Mouse (Mus musculus) CH12.LX (cell line): ENCODE results near the gene Col27a1. TPM values are rescaled to one million over a fixed set of nuclear protein-coding genes. Genes with fewer than 3 reads are reported as not detected.

Experiments
- DNase-seq: peaks from one replicate; pipeline ENCODE4 v3.0.0-alpha.2; 2013; ENCODE audit errors: extremely low read depth
- H3K27ac ChIP-seq: 2 replicates; pipeline ENCODE4 v1.5.1; 2012; ENCODE audit warnings: low read depth, mild to moderate bottlenecking, control low read depth, moderate library complexity; ENCODE audit not compliant: insufficient read depth
- H3K27me3 ChIP-seq: replicated peaks from 2 replicates; pipeline ENCODE3; 2012; ENCODE audit warnings: inconsistent platforms
- H3K36me3 ChIP-seq, 2 experiments: replicated peaks in 1 of 2; 2 replicates each; pipeline versions ENCODE3 to v1.6.1; 2012; ENCODE audit warnings: inconsistent platforms in 1 of 2, low read length in 1 of 2, mild to moderate bottlenecking in 1 of 2, mixed read lengths in 1 of 2, moderate library complexity in 1 of 2; ENCODE audit not compliant: control insufficient read depth in 1 of 2, insufficient read depth in 1 of 2
- H3K4me1 ChIP-seq, 2 experiments: 2 replicates each; pipeline ENCODE4 v1.6.1; 2012; ENCODE audit warnings: inconsistent platforms in 1 of 2, moderate library complexity in 1 of 2; ENCODE audit not compliant: insufficient read depth in 2 of 2, control insufficient read depth in 1 of 2
- H3K4me2 ChIP-seq: 2 replicates; pipeline ENCODE4 v1.6.1; 2012; ENCODE audit warnings: low read depth, mild to moderate bottlenecking, control low read depth; ENCODE audit not compliant: poor library complexity, insufficient read depth, severe bottlenecking
- H3K4me3 ChIP-seq, 3 experiments: fragments of 150-350 bp in 1 of 3; sonication (generic) in 1 of 3; replicated peaks in 1 of 3; 2 replicates each; pipeline versions ENCODE3 to v1.5.1; 2011 to 2012; ENCODE audit warnings: low read depth in 2 of 3, low read length in 2 of 3, mild to moderate bottlenecking in 2 of 3, moderate library complexity in 2 of 3, control low read depth in 1 of 3, improper control_type of control experiment in 1 of 3, inconsistent platforms in 1 of 3, mixed read lengths in 1 of 3; ENCODE audit not compliant: poor library complexity in 1 of 3
- H3K79me2 ChIP-seq: replicated peaks from 2 replicates; pipeline ENCODE4 v1.6.1; 2012; ENCODE audit warnings: mild to moderate bottlenecking, moderate library complexity; ENCODE audit not compliant: control insufficient read depth, poor library complexity, insufficient read depth, severe bottlenecking; ENCODE audit errors: extremely low read depth
- H3K9ac ChIP-seq: 2 replicates; pipeline ENCODE4 v1.6.1; 2012; ENCODE audit warnings: low read depth, mild to moderate bottlenecking, control low read depth, moderate library complexity; ENCODE audit not compliant: insufficient read depth
- H3K9me3 ChIP-seq: replicated peaks from 2 replicates; pipeline ENCODE3; 2012; ENCODE audit warnings: low read length, inconsistent platforms, mixed read lengths
- BHLHE40 ChIP-seq: IDR thresholded peaks from 2 replicates; pipeline ENCODE4 v1.6.1; 2011; ENCODE audit warnings: mild to moderate bottlenecking, low read depth, low read length, improper control_type of control experiment
- CTCF ChIP-seq, 2 experiments: IDR thresholded peaks in 1 of 2; conservative IDR thresholded peaks in 1 of 2; 2 replicates each; pipeline ENCODE4 v1.5.1; 2011 to 2012; ENCODE audit warnings: low read depth in 2 of 2, low read length in 2 of 2, improper control_type of control experiment in 1 of 2, inconsistent platforms in 1 of 2, mild to moderate bottlenecking in 1 of 2, moderate library complexity in 1 of 2
- E2F4 ChIP-seq: IDR thresholded peaks from 2 replicates; pipeline ENCODE4 v1.6.1; 2011; ENCODE audit warnings: low read depth, low read length, improper control_type of control experiment; ENCODE audit not compliant: insufficient replicate concordance
- ELF1 ChIP-seq: IDR thresholded peaks from 2 replicates; pipeline ENCODE4 v1.6.1; 2014; ENCODE audit warnings: low read depth, mild to moderate bottlenecking, inconsistent platforms, low read length, improper control_type of control experiment
- EP300 ChIP-seq: IDR thresholded peaks from 2 replicates; pipeline ENCODE4 v1.6.1; 2011; ENCODE audit warnings: low read length, improper control_type of control experiment
- IRF4 ChIP-seq: IDR thresholded peaks from 2 replicates; pipeline ENCODE4 v1.6.1; 2014; ENCODE audit warnings: low read depth, mild to moderate bottlenecking, inconsistent platforms, low read length, improper control_type of control experiment
- JUN ChIP-seq: IDR thresholded peaks from 2 replicates; pipeline ENCODE4 v1.6.1; 2011; ENCODE audit warnings: low read depth, mild to moderate bottlenecking, low read length, improper control_type of control experiment, moderate library complexity; ENCODE audit not compliant: insufficient read depth
- JUND ChIP-seq: conservative IDR thresholded peaks from 2 replicates; pipeline ENCODE4 v1.6.1; 2011; ENCODE audit warnings: low read depth, low read length, improper control_type of control experiment
- KAT2A ChIP-seq: IDR thresholded peaks from 2 replicates; pipeline ENCODE4 v1.6.1; 2012; ENCODE audit warnings: low read length, improper control_type of control experiment, inconsistent platforms; ENCODE audit not compliant: insufficient replicate concordance
- MAFK ChIP-seq: IDR thresholded peaks from 2 replicates; pipeline ENCODE4 v1.6.1; 2011; ENCODE audit warnings: low read length, improper control_type of control experiment; ENCODE audit not compliant: insufficient replicate concordance
- MAZ ChIP-seq: IDR thresholded peaks from 2 replicates; pipeline ENCODE4 v1.6.1; 2012; ENCODE audit warnings: low read depth, mild to moderate bottlenecking, inconsistent platforms, low read length, improper control_type of control experiment, moderate library complexity
- MXI1 ChIP-seq: IDR thresholded peaks from 2 replicates; pipeline ENCODE4 v1.6.1; 2011; ENCODE audit warnings: mild to moderate bottlenecking, low read depth, low read length, improper control_type of control experiment
- MYC ChIP-seq: IDR thresholded peaks from 2 replicates; pipeline ENCODE4 v1.6.1; 2011; ENCODE audit warnings: low read depth, mild to moderate bottlenecking, improper control_type of control experiment, low read length
- NELFE ChIP-seq: IDR thresholded peaks from 2 replicates; pipeline ENCODE4 v1.6.1; 2011; ENCODE audit warnings: low read depth, low read length, improper control_type of control experiment
- PAX5 ChIP-seq: IDR thresholded peaks from 2 replicates; pipeline ENCODE4 v1.6.1; 2012; ENCODE audit warnings: low read length, inconsistent platforms, mixed read lengths
- POLR2A ChIP-seq: IDR thresholded peaks from 2 replicates; pipeline ENCODE4 v1.6.1; 2011; ENCODE audit warnings: low read depth, mild to moderate bottlenecking, improper control_type of control experiment, low read length
- POLR2AphosphoS2 ChIP-seq: IDR thresholded peaks from 2 replicates; pipeline ENCODE4 v1.6.1; 2011; ENCODE audit warnings: low read depth, low read length, improper control_type of control experiment
- RAD21 ChIP-seq: IDR thresholded peaks from 2 replicates; pipeline ENCODE4 v1.6.1; 2011; ENCODE audit warnings: low read depth, mild to moderate bottlenecking, low read length, improper control_type of control experiment, moderate library complexity
- SIN3A ChIP-seq: IDR thresholded peaks from 2 replicates; pipeline ENCODE4 v1.6.1; 2012; ENCODE audit warnings: low read length, improper control_type of control experiment, inconsistent platforms
- SMC3 ChIP-seq: IDR thresholded peaks from 2 replicates; pipeline ENCODE4 v1.6.1; 2011; ENCODE audit warnings: low read depth, low read length, improper control_type of control experiment
- TBP ChIP-seq: conservative IDR thresholded peaks from 2 replicates; pipeline ENCODE4 v1.6.1; 2011; ENCODE audit warnings: low read depth, low read length, improper control_type of control experiment
- TCF12 ChIP-seq: IDR thresholded peaks from 2 replicates; pipeline ENCODE4 v1.6.1; 2014; ENCODE audit warnings: low read depth, mild to moderate bottlenecking, inconsistent platforms, low read length, improper control_type of control experiment
- UBTF ChIP-seq: IDR thresholded peaks from 2 replicates; pipeline ENCODE4 v1.6.1; 2012; ENCODE audit warnings: low read depth, mild to moderate bottlenecking, inconsistent platforms, low read length, improper control_type of control experiment, moderate library complexity
- USF1 ChIP-seq: IDR thresholded peaks from 2 replicates; pipeline ENCODE4 v1.6.1; 2014; ENCODE audit warnings: low read depth, mild to moderate bottlenecking, inconsistent platforms, low read length, improper control_type of control experiment
- ZKSCAN1 ChIP-seq: IDR thresholded peaks from 2 replicates; pipeline ENCODE4 v1.6.1; 2012; ENCODE audit warnings: low read depth, inconsistent platforms, low read length, improper control_type of control experiment, borderline replicate concordance
- ZMIZ1 ChIP-seq: IDR thresholded peaks from 2 replicates; pipeline ENCODE4 v1.6.1; 2012; ENCODE audit warnings: low read depth, mild to moderate bottlenecking, inconsistent platforms, low read length, improper control_type of control experiment
- dilution Hi-C: fragments of 300-500 bp; cut with MboI; formaldehyde crosslinking; loops from 2 replicates; pipeline ENCODE4 v1.14.3; 2020; ENCODE audit warnings: low sequenced_read_pairs; ENCODE audit not compliant: extremely low pct_unique_long_range_greater_than_20kb, extremely low pct_ligation_motif_present
- in situ Hi-C: fragments of 300-500 bp; cut with MboI; formaldehyde crosslinking; loops from 3 replicates; pipeline ENCODE4 v1.14.3; 2019; ENCODE audit warnings: low sequenced_read_pairs, low pct_ligation_motif_present, low pct_unique_long_range_greater_than_20kb, mixed read lengths
- polyA plus RNA-seq: library from polyadenylated mRNA; unstranded; fragments of >175 nt; gene quantifications from 2 replicates; pipeline ENCODE4 v1.2.1, GENCODE M21; 2012; ENCODE audit warnings: low read depth; ENCODE audit not compliant: insufficient read length
- total RNA-seq, 2 experiments: library from RNA; depleted of rRNA; stranded (reverse); fragments of 300-350 nt in 1 of 2; fragments of >200 nt in 1 of 2; gene quantifications; 2 replicates each; pipeline ENCODE4 v1.2.3; 2012 to 2014

The Col27a1 gene
- total and polyA plus RNA-seq, 3 experiments = 0.04 to 0.05 TPM; not detected in 1

GRCm38 (mm10) chr4:63295641-63296040 is 81.8 kb downstream of the Col27a1 start:
- H3K4me3 ChIP-seq = no peak overlapping the region
- DNase-seq = no peak
- in situ Hi-C loops = no loop called here
- H3K9me3 ChIP-seq = no peaks in the 10 kb centered on the region
- no peak for TF ChIP-seq MAZ
- no peak for TF ChIP-seq CTCF (conservative IDR thresholded peaks at IDR 0.05 in 1 of 2, IDR thresholded peaks at IDR 0.05 in 1 of 2; ENCODE audit: low read depth in 2 of 2, low read length in 2 of 2)
- no peak for TF ChIP-seq BHLHE40
- no peak for TF ChIP-seq MAFK
- no peak for TF ChIP-seq SIN3A
- no peak overlapping the region for H3K27ac ChIP-seq
- no peak overlapping the region for H3K9ac ChIP-seq
- dilution Hi-C loops = no loop called here
- H3K36me3 ChIP-seq = no peaks in the 10 kb centered on the region
- H3K4me2 ChIP-seq = no peak overlapping the region
- no peaks in the 10 kb centered on the region for H3K79me2 ChIP-seq
- H3K27me3 ChIP-seq = peaks cover 85% of the 10 kb centered on the region
- no peaks in the 10 kb centered on the region for H3K4me1 ChIP-seq

DNA sequence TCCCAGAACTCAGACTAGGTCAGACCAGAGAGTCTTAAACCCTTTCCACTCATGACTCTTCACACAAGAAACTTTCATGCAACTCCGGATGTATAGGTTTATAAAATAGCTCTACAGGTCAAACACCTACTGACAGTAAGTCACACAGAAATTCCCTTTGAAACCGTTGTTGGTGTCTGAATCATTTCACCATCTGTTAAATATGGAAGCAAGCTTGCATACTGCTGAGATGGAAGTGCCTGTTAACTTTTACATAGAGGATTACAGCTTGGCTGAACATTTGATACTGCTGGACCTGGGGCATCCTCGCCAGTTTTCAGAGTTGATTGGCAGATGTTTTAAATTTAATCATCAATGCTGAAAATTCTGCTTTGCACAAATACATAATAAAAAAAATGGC is 82.5 kb downstream of the Col27a1 start:
- H3K79me2 ChIP-seq = no peaks in the 10 kb centered on the region
- H3K27ac ChIP-seq = no peak overlapping the region
- DNase-seq = no peak
- H3K9me3 ChIP-seq = no peaks in the 10 kb centered on the region
- TF ChIP-seq PAX5 (no peak), IRF4 (no peak), RAD21 (no peak), KAT2A (no peak), JUN (no peak), EP300 (no peak), BHLHE40 (no peak), TBP (no peak), SMC3 (no peak), ELF1 (no peak), ZKSCAN1 (no peak)
- H3K36me3 ChIP-seq = no peaks in the 10 kb centered on the region
- no peak overlapping the region for H3K9ac ChIP-seq
- no peak overlapping the region for H3K4me3 ChIP-seq
- peaks cover 89% of the 10 kb centered on the region for H3K27me3 ChIP-seq
- no peak overlapping the region for H3K4me2 ChIP-seq
- no peaks in the 10 kb centered on the region for H3K4me1 ChIP-seq
- in situ Hi-C loops = no loop called here
- dilution Hi-C loops = no loop called here

- H3K27me3 ChIP-seq = peaks cover 89% of the 10 kb centered on the region
- H3K4me1 ChIP-seq = no peaks in the 10 kb centered on the region
- no peak overlapping the region for H3K9ac ChIP-seq
- H3K36me3 ChIP-seq = no peaks in the 10 kb centered on the region
- no peaks in the 10 kb centered on the region for H3K9me3 ChIP-seq
- no peak overlapping the region for H3K27ac ChIP-seq
- no peak for TF ChIP-seq POLR2A
- TF ChIP-seq UBTF = no peak
- no peak for TF ChIP-seq MYC
- no peak for TF ChIP-seq SIN3A
- TF ChIP-seq EP300 = no peak
- no peak for TF ChIP-seq USF1
- TF ChIP-seq TCF12 = no peak
- TF ChIP-seq JUND = no peak
- no peak for TF ChIP-seq ELF1
- TF ChIP-seq MXI1 = no peak
- no peak for TF ChIP-seq POLR2AphosphoS2
- no peak for TF ChIP-seq BHLHE40
- TF ChIP-seq CTCF (conservative IDR thresholded peaks at IDR 0.05 in 1 of 2, IDR thresholded peaks at IDR 0.05 in 1 of 2; ENCODE audit: low read depth in 2 of 2, low read length in 2 of 2) = no peak
- no peak for TF ChIP-seq NELFE
- TF ChIP-seq ZMIZ1 = no peak
- no peak for TF ChIP-seq SMC3
- no peak for TF ChIP-seq MAZ
- no peak for TF ChIP-seq ZKSCAN1
- no peak for TF ChIP-seq E2F4
- H3K79me2 ChIP-seq = no peaks in the 10 kb centered on the region
- no peak for DNase-seq
- H3K4me3 ChIP-seq = no peak overlapping the region
- H3K4me2 ChIP-seq = no peak overlapping the region
- dilution Hi-C loops (no loop called here), in situ Hi-C loops (no loop called here)
Measured at GRCm38 (mm10) chr4:63296876-63297275, 83.1 kb downstream of the Col27a1 start.
